Mouse (Mus musculus) cortical plate, adult 2 months (tissue): ENCODE results near the gene Ush1g. TPM values are rescaled to one million over a fixed set of nuclear protein-coding genes. Genes with fewer than 3 reads are reported as not detected.

Source experiments
- H3K27ac ChIP-seq: fragments of 200-500 bp; 2 replicates; pipeline ENCODE4 v1.5.1; 2012; ENCODE audit warnings: low read length, control low read depth, inconsistent platforms; ENCODE audit not compliant: insufficient read depth
- H3K4me1 ChIP-seq: fragments of 200-500 bp; 2 replicates; pipeline ENCODE4 v1.6.1; 2011; ENCODE audit warnings: low read length; ENCODE audit not compliant: control insufficient read depth, insufficient read depth
- H3K4me3 ChIP-seq: fragments of 200-500 bp; 2 replicates; pipeline ENCODE4 v1.5.1; 2011; ENCODE audit warnings: mild to moderate bottlenecking, low read length, control low read depth; ENCODE audit not compliant: insufficient read depth
- CTCF ChIP-seq: fragments of 200-500 bp; IDR thresholded peaks from 2 replicates; pipeline ENCODE4 v1.5.1; 2011; ENCODE audit warnings: mild to moderate bottlenecking, control low read depth, low read length; ENCODE audit not compliant: insufficient read depth; ENCODE audit errors: extremely low read depth
- POLR2A ChIP-seq: fragments of 200-500 bp; IDR thresholded peaks from 2 replicates; pipeline ENCODE4 v1.6.1; 2011; ENCODE audit warnings: mild to moderate bottlenecking, low read length, control low read depth; ENCODE audit not compliant: insufficient read depth; ENCODE audit errors: extremely low read depth
- polyA plus RNA-seq: library from polyadenylated mRNA; depleted of rRNA; stranded (reverse); fragments of >200 nt; gene quantifications from 2 replicates; pipeline ENCODE4 v1.2.3, GENCODE M21; 2012

The Ush1g gene
- polyA plus RNA-seq, 1 experiment: 0.44 TPM

DNA sequence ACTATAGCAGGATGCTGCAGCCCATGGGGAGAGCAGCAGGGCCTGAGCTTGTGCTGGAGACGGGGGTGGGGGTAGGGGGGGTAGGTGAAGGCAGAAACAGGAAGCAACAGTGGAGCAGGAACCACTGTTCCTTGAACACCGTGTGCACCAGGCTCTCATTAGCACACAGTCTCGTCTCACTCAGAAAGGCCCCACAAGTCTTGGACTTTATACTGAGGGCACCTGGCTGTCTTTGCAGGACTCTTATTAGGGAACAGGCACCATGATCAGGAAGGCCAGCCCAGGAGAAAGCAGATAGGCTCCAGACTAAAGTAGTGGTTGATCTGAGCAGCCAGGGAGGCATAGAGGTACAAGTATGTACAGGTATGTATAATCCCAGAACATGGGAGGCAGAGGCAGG, 15.5 kb upstream of the Ush1g start:
- Histone ChIP-seq H3K27ac (no peak overlapping the region), H3K4me1 (no peaks in the 10 kb centered on the region), H3K4me3 (no peak overlapping the region)
- no peak for TF ChIP-seq CTCF
- TF ChIP-seq POLR2A: no peak

- no peaks in the 10 kb centered on the region for H3K4me1 ChIP-seq
These were observed 14.3 kb upstream of the Ush1g start for GRCm38 (mm10) chr11:115336115-115336514.

DNA sequence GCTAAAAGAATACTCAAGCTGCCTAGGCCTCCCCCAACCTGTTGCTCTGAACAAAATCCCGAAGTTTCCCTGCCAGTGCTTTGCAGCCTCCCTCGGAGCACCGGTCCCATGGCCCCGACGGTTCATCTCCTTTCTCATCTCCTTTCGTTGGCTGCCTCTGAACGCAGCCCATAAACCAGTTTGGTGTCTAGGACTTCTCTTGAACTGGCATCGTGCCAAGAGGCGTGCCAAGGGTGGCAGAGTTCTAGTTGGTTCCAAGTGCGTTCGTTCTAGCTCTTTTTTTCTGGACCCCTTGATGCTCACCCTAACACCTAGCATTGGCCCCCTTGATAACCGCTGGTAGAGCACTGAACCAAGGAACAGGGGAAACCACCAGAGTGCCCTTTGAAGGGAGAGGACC, 13.4 kb upstream of the Ush1g start:
- no peak for TF ChIP-seq POLR2A
- Histone ChIP-seq H3K4me3 (no peak overlapping the region), H3K27ac (no peak overlapping the region), H3K4me1 (no peaks in the 10 kb centered on the region)

More at GRCm38 (mm10) chr11:115336115-115336514, 14.3 kb upstream of the Ush1g start:
- H3K4me3 ChIP-seq: no peak overlapping the region
- TF ChIP-seq POLR2A (no peak), CTCF (no peak)
- no peak overlapping the region for H3K27ac ChIP-seq

DNA sequence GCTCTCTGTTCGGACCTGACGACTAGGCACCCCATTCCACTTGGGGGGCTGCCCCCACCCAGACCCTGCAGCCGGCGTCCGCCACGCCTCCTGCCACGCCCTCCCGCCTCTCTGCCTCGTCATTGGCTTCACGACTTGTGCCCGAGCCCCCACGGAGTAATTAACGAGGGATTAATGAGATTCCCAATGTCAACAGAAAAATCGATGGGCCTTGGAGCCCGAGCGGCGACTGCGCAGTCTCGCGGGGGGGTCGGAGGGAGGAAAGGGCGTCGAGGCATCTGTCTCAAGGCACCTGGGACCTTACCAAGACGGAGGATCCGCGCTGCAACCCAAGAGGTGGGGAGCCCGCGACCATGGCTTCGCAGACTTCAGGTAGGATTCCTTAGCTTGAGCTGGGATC, 12.7 kb upstream of the Ush1g start, which contains the start of gene Otop3:
Gene Otop3 (plus strand): TSS at position 201 of the 400 bp plus-strand sequence.
- H3K27ac ChIP-seq: no peak within 1 kb of the TSS
- TF ChIP-seq POLR2A: no peak
- no peaks in the 10 kb centered on the region for H3K4me1 ChIP-seq
- no peak within 1 kb of the TSS for H3K4me3 ChIP-seq

- Histone ChIP-seq H3K27ac (no peak overlapping the region), H3K4me1 (peaks cover 1% of the 10 kb centered on the region), H3K4me3 (no peak overlapping the region)
- TF ChIP-seq POLR2A (no peak), CTCF (no peak)
These were observed 7.5 kb upstream of the Ush1g start for GRCm38 (mm10) chr11:115329339-115329738.

DNA sequence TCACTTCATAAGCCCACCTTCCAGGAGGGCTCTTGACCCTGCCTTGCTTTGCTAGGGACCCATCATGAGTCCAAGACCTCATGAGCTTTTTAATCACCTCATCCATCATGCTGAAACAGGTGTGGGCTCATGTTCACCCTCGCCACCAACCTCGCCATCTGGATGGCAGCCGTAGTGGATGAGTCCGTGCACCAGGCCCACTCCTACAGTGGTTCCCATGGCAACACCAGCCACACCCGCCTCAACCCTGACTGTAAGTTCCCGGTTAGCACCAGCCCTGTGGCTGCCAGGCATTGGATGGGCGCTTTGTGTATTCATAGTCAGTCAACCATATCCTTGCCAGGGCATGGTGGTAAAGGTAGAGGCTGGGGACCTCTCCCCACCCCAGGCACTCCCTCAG, 4.9 kb upstream of the Ush1g start:
- Histone ChIP-seq H3K4me3 (no peak overlapping the region), H3K4me1 (peaks cover 1% of the 10 kb centered on the region), H3K27ac (no peak overlapping the region)
- TF ChIP-seq POLR2A (no peak), CTCF (no peak)

DNA sequence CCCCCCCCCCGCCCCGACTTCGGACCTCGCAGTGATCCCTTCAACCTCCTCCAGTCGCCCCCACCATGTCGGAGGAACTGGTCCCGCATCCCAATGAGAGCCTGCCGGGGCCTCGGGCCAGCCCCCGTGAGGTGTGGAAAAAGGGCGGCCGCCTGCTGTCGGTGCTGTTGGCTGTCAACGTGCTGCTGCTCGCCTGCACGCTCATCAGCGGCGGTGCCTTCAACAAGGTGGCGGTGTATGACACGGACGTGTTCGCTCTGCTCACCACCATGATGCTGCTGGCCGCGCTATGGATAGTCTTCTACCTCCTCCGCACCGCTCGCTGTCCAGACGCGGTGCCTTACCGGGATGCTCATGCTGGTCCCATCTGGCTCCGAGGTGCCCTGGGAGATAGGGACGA, 1.5 kb upstream of the Ush1g start:
- Histone ChIP-seq H3K4me3 (no peak overlapping the region), H3K27ac (no peak overlapping the region), H3K4me1 (peaks cover 1% of the 10 kb centered on the region)
- TF ChIP-seq POLR2A (no peak), CTCF (no peak)

GRCm38 (mm10) chr11:115319704-115320383, 2.0 kb downstream of the Ush1g start:
- Histone ChIP-seq H3K4me1 (no peaks in the 10 kb centered on the region), H3K4me3 (no peak overlapping the region), H3K27ac (no peak overlapping the region)
- TF ChIP-seq POLR2A: no peak
- TF ChIP-seq CTCF: no peak

- no peaks in the 10 kb centered on the region for H3K4me1 ChIP-seq
- no peak for TF ChIP-seq CTCF
- H3K4me3 ChIP-seq: no peak overlapping the region
- no peak overlapping the region for H3K27ac ChIP-seq
These were observed 3.4 kb downstream of the Ush1g start for GRCm38 (mm10) chr11:115318245-115319027.

DNA sequence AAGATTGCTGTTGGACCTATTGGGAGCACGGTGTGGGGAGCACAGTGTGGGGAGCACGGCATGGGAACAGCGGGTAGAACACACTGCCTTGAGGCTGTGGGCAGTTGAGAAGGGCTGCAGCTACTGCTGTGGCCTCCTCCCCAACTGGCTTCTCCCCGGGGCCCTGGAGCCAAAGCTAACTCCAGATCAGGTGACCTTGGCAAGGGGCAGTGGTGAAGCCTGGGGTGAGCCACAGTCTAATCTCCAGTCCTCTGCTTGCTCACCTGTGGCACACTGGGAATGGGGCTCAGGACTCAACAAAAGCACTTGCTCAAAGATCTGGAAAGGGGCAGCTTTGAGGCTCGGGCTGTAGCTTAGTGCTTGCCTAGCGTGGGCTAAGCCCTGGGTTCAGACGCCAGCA, 4.6 kb downstream of the Ush1g start:
- Histone ChIP-seq H3K27ac (no peak overlapping the region), H3K4me3 (no peak overlapping the region), H3K4me1 (no peaks in the 10 kb centered on the region)
- TF ChIP-seq POLR2A: no peak
- no peak for TF ChIP-seq CTCF
